ENCODE assay signal across 9 mouse cellular contexts in genomic region chrX:158921838-158922450, GRCm38 (mm10).
DNase-seq lines count a peak whose midpoint lies in the region; ATAC-seq lines count a peak whose summit lies in the region.
"Had no signal": no experiment of that assay in that cellular context is flagged by ENCODE, and none has a peak within 500 bp of the region (broad histone marks: within the 10 kb centered on the region; RNA-seq: fewer than 3 reads in every experiment).

No protein-coding gene starts in this region.

- no peak overlapping the region for H3K9ac ChIP-seq in forebrain, embryonic 11.5 days (ENCODE audit: low read length)

- no peaks in the 10 kb centered on the region for H3K4me1 ChIP-seq in forebrain, embryonic 11.5 days (replicated peaks; ENCODE audit: control insufficient read depth, insufficient read depth, low read length)

- H3K9me3 ChIP-seq in forebrain, embryonic 11.5 days (ENCODE audit: control insufficient read depth, low read length), result no peaks in the 10 kb centered on the region

- H3K4me2 ChIP-seq in forebrain, embryonic 11.5 days (ENCODE audit: low read depth, low read length, severe bottlenecking), result no peak overlapping the region

- H3K27me3 ChIP-seq in forebrain, embryonic 11.5 days (ENCODE audit: control insufficient read depth, insufficient read depth, low read length), result peaks cover 5% of the 10 kb centered on the region; the same call in 1 of the 2 replicates

- 30% methylated on average over 14 of the region's 14 CpGs for WGBS in forebrain, embryonic 11.5 days

- intact Hi-C loops in heart, postnatal 36 days (cut with DNase I), result loop anchor here (5.0 to 10.0 kb wide), 4 partner anchors 877 to 1455 kb away; partner anchors contain the start of gene Cnksr2

- H3K27ac ChIP-seq in forebrain, embryonic 11.5 days (ENCODE audit: low read depth, low read length), result no peak overlapping the region
- H3K27ac ChIP-seq: macrophage had no signal

- peak; percentile 58 for DNase-seq in Muller cell, postnatal 12 days (ENCODE audit: inconsistent ontology term)
- DNase-seq in c-Kit-positive CD71-negative TER-119-negative erythroid progenitor cells, embryonic 14.5 days (ENCODE audit: low read depth), result peak; percentile 37
- peak; percentile 82 for DNase-seq in forebrain, embryonic 11.5 days (ENCODE audit: low spot score)
- DNase-seq in heart, postnatal 36 days, result peak; percentile 42 to 59
- DNase-seq in layer of hippocampus, postnatal 14 days (ENCODE audit: low spot score in 2 of 2), result peak; percentile 60 to 88
- DNase-seq in lung, postnatal 36 days, result peak; percentile 82
- DNase-seq in right cerebral cortex, postnatal 10 days (ENCODE audit: low spot score in 2 of 2), result peak; percentile 84 to 91
- peak; percentile 35 to 56 for DNase-seq in urinary bladder, postnatal 36 days (ENCODE audit: low spot score in 2 of 2)

- H3K36me3 ChIP-seq in forebrain, embryonic 11.5 days (ENCODE audit: control insufficient read depth, insufficient read depth, low read length), result no peaks in the 10 kb centered on the region

- no peak for ATAC-seq in forebrain, embryonic 11.5 days (replicated peaks; ENCODE audit: low FRiP score)

- H3K4me3 ChIP-seq in forebrain, embryonic 11.5 days (ENCODE audit: low read depth, low read length), result no peak overlapping the region

Comparison
In these comparisons a context has a peak if more than half of its experiments do, and no peak if none do; other contexts are left out.
1. DNase-seq: peak in every context shown above with its lines; median percentile 88 in right cerebral cortex, postnatal 10 days; 82 in forebrain, embryonic 11.5 days; 82 in lung, postnatal 36 days; 74 in layer of hippocampus, postnatal 14 days; 58 in Muller cell, postnatal 12 days; 50 in heart, postnatal 36 days; 46 in urinary bladder, postnatal 36 days; 37 in c-Kit-positive CD71-negative TER-119-negative erythroid progenitor cells, embryonic 14.5 days.